Mouse (Mus musculus) frontal cortex, adult (tissue): ENCODE results near the gene Gstm2.
A peak's percentile ranks its signal among the peaks of the same experiment; 100 is the strongest.
"Not testable (repeated sequence)": the region's sequence is repeated elsewhere in the genome, so short reads cannot be mapped to it uniquely, and the experiment has no call there.

Experiments
- ATAC-seq: cut with Nextera tagmentation; 2 replicates; pipeline ENCODE4 v1.9.2; 2017; ENCODE audit warnings: mild to moderate bottlenecking, moderate library complexity, mixed read lengths; ENCODE audit not compliant: low TSS enrichment

The Gstm2 gene

GRCm38 (mm10) chr3:107986041-107986562 is at the start of gene Gstm2:
Gene Gstm2 (minus strand): TSS chr3:107986453.
- ATAC-seq, result no peak

GRCm38 (mm10) chr3:108033156-108033555 is 46.9 kb upstream of the Gstm2 start:
- no peak for ATAC-seq

- no peak for ATAC-seq
Measured at GRCm38 (mm10) chr3:108032113-108032512, 45.9 kb upstream of the Gstm2 start.

DNA sequence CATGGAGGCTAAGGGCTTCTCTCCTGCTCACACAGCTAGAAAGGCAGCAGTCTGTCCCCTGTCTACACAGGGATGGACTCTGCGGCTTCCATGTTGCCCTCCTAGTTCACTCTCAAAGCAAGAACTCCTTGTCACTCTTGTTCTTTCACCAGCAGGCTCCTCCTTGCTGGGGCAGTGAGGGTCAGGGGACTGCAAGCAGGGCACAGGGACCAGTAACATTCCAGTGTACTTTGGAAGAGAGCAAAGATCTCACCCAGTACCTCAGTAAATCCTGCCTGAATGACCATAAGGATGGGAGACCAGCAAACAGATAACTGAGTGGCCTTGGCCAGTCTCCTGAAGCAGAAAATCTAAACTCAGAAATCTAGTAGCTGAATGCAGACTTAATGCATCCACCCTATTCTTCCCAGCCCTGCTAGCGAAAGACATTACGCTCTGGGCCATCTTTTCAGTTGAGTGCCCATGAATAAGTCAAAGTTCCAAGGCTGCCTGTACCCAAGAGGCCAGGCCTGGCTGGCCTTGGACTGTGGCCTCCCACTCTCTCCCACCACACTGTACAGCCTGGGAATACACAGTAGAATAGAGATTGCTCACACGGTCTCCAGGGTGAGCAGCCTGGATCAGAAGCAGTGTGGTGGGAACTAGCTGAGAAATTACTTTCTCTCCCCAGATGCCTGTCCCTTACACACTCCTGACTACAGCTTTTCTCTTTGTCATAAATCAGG is 42.5 kb upstream of the Gstm2 start:
- no peak for ATAC-seq

GRCm38 (mm10) chr3:108026597-108026996 is 40.3 kb upstream of the Gstm2 start:
- no peak for ATAC-seq

GRCm38 (mm10) chr3:108026049-108026448 is 39.8 kb upstream of the Gstm2 start:
- peak; percentile 82 for ATAC-seq

DNA sequence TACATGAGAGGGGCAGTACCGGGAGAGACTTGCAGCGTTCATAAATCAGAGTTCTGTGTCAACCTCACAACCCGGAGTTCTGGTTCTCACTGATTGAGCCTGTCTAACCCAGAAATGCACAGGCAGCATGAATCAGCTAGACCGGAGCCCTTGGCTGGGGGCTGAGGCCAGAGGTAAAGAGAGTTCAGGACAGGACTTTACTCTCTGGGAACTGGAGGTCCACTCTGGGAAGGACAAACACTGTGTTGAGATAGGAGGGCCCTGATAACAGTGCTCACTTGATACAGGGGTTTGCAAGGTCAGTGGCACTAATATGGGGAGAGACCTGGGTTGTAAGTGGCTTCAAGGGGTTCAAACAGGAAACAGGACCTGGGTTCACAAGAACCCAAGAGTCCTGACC is 39.1 kb upstream of the Gstm2 start:
- no peak for ATAC-seq

GRCm38 (mm10) chr3:108022650-108023049 is 36.4 kb upstream of the Gstm2 start:
- ATAC-seq, result no peak

GRCm38 (mm10) chr3:108020351-108021022 is 34.2 kb upstream of the Gstm2 start:
- not testable (repeated sequence) for ATAC-seq

- ATAC-seq, result not testable (repeated sequence)
Measured at GRCm38 (mm10) chr3:108019226-108019625, 33.0 kb upstream of the Gstm2 start.

- ATAC-seq, result no peak
Measured at GRCm38 (mm10) chr3:108018190-108018820, 32.1 kb upstream of the Gstm2 start.

DNA sequence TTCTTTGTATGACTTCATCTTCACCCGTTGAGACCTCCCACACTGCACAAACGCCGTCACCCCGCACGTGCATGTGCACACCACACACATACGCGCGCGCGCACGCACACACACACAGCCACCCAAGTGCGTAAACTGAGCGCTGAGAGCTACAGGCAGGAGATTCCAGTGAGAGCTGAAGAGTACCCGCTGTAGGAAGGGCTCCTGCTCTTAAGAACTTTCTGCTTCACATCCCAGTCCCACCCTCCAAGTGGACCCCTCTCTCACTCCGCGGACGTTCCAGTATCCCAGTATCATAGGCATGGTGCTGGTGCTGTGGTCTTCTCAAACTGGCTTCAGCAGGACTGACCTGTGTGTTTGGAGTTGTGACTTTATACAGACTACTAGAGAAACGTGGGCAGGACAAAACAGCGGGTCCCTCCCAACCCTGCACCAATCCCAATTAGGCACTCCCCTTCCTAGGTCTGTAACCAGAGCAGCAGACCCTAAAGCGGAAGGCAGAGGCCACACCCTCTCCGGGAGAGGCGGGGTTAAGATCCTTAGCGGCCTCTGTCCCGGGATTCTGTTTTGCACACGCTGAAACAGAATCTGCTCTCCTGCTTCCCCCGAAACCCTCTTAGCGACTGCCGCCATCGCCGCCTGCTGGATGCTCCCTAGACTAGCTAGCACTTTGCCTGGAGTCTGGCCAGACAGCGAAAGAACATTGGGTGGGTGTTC is 31.4 kb upstream of the Gstm2 start, which contains the start of gene Gstm1:
Gstm1 (minus strand) TSS at position 501 of the 717 bp plus-strand sequence.
- ATAC-seq, result peak; percentile 80

GRCm38 (mm10) chr3:108016468-108016867 is 30.2 kb upstream of the Gstm2 start:
- ATAC-seq, result not testable (repeated sequence)

DNA sequence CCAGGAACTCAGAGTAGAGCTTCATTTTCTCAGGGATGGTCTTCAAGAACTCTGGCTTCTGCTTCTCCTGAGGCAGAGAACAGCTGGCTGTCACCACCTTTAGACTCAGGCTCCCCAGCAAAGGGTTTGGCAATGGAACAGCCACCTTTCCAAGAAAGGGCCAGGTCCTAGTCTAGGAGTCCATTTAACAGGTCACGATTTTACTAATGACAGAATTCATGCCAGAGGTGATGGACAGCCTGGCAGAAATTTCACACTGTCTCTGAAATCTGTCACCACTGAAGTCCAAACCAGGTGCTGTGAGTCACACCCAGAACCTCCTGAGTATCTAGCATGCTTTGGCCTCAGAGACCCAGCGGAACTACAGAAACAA is 28.7 kb upstream of the Gstm2 start:
- no peak for ATAC-seq

GRCm38 (mm10) chr3:108014098-108014973 is 28.1 kb upstream of the Gstm2 start:
- no peak for ATAC-seq

- ATAC-seq, result peak; percentile 33
Measured at GRCm38 (mm10) chr3:108013331-108013871, 27.1 kb upstream of the Gstm2 start.

GRCm38 (mm10) chr3:108011558-108011957 is 25.3 kb upstream of the Gstm2 start:
- no peak for ATAC-seq

DNA sequence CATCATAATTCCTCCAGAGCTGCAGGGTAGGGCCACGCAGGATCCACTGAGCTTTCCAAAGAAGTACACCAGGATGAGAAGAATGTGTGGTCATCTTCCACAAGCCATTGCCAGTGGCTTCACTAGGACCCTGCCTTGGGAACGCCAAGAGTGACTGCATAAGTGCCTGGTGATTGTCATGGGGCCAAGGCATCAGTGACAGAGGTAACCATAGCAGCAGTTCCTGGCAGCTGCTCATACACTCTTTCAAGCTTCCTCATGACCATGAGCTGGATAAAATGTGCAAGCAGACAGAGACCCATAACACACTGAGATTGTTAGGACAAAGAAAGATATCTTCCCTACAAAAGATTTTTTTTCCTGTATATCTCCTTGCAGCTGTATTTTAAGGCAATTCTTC is 24.0 kb upstream of the Gstm2 start:
- 0 out of 2 replicates have a peak, but pooled peaks have one; percentile 18 for ATAC-seq

GRCm38 (mm10) chr3:108002021-108002420 is 15.8 kb upstream of the Gstm2 start:
- no peak for ATAC-seq

DNA sequence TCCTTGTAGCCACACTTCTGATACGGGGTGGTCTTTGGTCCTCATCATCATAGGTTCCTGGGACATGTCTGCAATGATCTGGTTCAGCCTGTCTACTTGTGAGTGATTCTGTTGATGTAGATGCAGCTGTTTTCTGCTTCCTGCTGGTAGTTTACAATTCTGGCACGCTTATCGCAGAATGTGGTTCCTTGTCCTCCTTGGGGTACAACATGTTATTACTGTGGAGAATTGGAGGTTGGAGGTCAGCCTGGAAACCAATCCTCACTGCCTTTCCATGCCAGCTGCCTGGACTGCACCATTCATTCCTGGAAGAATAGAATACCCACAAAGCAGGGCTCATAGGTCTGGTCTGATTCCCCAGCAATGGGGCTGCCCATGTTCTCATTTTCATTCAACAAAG is 13.2 kb upstream of the Gstm2 start:
- no peak for ATAC-seq

DNA sequence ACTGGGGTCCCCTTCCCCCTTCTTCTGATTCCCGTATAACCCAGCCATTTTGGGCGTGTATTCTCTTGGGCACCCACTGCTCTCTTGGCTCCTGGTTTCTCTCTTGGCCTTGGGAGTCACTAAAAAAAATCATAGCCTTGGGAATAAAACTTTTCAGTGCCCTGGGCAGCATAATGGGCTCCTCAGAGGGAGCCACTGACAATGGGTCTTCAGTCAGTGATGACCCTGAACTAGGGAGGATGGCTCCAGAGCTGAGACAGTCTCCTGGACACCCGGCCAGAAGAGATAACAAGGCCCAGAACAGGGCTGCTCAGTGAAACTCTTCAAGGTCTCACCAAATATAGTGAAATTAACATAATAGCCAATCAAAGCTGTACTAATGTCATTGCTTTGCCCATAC is 12.3 kb upstream of the Gstm2 start:
- no peak for ATAC-seq
